Mouse (Mus musculus) frontal cortex, adult 2 months (tissue): ENCODE results near the gene Mcm2. TPM values are rescaled to one million over a fixed set of nuclear protein-coding genes. Genes with fewer than 3 reads are reported as not detected.
A peak's percentile ranks its signal among the peaks of the same experiment; 100 is the strongest.

Experiments used
- DNase-seq, 2 experiments: peaks; one replicate each; pipeline ENCODE4 v3.0.0; 2022; ENCODE audit warnings: low spot score in 1 of 2; ENCODE audit errors: extremely low spot score in 1 of 2
- polyA plus RNA-seq: library from polyadenylated mRNA; depleted of rRNA; stranded (reverse); fragments of >200 nt; gene quantifications from 2 replicates; pipeline ENCODE4 v1.2.3, GENCODE M21; 2012; rRNA removed

Gene Mcm2
- polyA plus RNA-seq, result 4.2 and 4.4 TPM in 2 replicates

DNA sequence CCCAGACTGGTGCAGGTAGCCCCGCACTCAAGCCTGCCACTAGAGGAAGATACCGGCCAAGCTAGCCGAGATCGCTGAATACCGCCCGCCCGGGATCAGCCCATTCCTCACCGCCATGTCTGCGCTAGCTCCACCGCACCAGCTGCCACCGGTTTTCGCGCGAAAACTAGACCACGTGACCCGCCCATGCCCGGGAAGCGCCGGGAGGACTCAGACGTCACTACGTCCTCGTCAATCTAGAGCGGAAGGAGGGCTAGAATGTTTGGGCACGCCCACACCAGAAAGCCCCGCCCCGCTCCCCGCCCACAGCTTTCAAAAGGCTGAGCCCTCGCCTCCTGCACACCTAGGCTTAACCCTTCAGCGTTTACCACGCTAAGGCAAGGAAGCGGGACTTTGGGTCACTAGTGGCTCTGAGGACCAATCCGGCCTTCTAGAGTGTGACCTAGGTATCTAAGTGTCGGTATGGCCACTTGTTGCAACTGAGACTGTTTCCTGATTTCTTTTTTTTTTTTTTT lies at the start of gene Mcm2:
Gene Mcm2, minus strand, starts transcription at position 247 of the 515 bp plus-strand sequence.
- DNase-seq, result peak; percentile 87 to 93

GRCm38 (mm10) chr6:88947771-88948170 lies 49.2 kb upstream of the Mcm2 start:
- DNase-seq, result no peak

DNA sequence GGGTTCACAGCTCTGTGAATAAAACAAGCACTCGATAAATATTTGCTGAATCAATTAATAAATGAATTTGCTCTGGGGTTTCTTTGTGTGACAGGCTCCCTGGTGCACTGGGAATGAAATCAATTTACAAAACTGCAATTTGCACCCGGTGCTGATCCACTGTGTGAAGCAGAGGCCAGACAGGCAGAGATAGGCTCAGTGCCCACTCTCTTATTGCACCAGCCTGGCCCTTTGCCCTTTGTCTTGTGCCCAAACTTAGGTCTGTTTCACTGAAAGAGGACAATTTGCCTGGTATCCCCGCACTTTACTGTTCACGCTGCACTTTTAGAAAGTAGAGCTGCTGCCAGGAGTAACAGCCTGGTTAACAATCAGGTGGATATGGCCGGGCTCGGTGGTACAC lies 47.9 kb upstream of the Mcm2 start:
- no peak for DNase-seq

DNA sequence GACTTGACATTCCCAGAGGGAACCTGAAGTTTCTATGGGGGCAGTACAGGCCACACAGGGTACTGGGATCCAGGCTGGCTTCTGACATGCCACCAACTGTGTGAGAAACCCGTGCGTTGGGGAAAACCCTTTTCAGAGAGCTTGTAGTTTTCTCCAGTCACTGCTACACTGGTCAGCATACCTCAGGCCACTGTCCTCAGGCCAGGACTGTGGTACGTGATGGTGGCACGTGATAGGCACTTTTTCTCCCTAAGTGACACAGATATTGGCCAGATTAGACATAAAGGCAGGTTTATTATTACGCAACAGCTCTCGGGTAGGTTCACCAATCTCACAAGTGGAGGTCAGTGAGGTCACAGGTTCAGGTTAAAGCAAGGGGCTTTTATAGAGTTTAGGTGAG lies 45.1 kb upstream of the Mcm2 start:
- DNase-seq, result no peak

GRCm38 (mm10) chr6:88942595-88942994 lies 44.0 kb upstream of the Mcm2 start:
- peak in 1 of 2 experiments; percentile 61 for DNase-seq

- DNase-seq, result no peak
Measured at GRCm38 (mm10) chr6:88941628-88942027, 43.0 kb upstream of the Mcm2 start.

DNA sequence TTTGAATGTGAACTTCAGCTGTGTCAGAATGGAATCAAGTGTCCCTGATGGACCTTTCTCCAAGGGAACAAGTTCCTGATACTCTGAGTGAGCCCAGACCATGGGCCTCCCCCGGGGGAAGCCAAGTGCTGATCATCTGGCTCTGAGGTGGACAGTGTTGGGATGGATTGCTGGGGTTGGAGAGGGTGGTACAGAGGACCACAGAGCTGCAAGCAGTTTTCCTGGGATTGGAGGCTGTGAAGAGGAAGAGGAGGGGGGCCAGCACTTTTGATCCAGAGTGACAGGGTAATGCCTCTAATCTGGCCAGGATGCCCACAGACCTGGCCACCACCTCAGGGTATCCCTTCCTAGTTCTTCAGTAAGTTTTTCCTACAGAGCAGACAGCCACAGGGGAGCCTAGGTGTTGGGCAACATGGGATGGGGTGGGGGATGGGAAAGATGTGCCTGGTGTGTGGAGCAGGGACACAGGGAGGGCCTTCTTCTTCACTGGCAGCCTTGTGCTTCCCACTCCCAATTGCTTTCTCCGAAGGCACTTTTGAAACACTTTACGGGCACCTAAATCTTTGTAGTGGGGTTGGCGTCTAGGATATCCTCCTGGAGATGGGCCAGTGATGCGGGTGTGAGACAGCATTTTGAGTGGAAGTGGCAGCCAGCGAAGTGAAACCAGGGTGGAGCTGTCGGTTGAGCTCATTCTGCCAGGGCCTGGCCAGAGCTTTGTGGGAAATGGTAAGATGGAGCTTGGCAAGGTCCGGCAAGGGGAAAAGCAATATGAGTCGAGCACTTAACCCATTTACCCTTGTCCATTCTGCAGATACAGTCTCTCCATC lies 41.7 kb upstream of the Mcm2 start:
- peak in 1 of 2 experiments; percentile 54 for DNase-seq

- DNase-seq, result peak; percentile 59 to 75
Measured at GRCm38 (mm10) chr6:88939281-88940089, 40.9 kb upstream of the Mcm2 start.

DNA sequence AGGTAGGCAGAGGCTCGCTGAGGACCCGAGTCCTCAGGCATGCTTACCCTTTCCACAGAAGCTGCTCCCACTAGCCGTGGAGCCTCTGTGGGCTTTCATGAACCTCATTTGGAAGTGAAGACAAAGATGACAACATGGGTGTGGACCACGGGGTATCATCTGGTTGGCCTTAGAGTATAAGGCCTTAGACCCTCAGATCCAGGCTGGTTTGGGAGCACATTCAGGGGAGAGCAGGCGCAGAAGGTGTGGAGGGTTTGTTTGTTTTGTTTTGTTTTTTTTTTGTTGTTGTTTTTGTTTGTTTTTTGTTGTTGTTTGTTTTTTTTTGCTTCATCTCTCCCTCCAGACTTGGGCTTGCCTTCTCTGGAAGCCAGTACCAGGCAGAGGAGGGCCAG lies 40.1 kb upstream of the Mcm2 start:
- no peak for DNase-seq

DNA sequence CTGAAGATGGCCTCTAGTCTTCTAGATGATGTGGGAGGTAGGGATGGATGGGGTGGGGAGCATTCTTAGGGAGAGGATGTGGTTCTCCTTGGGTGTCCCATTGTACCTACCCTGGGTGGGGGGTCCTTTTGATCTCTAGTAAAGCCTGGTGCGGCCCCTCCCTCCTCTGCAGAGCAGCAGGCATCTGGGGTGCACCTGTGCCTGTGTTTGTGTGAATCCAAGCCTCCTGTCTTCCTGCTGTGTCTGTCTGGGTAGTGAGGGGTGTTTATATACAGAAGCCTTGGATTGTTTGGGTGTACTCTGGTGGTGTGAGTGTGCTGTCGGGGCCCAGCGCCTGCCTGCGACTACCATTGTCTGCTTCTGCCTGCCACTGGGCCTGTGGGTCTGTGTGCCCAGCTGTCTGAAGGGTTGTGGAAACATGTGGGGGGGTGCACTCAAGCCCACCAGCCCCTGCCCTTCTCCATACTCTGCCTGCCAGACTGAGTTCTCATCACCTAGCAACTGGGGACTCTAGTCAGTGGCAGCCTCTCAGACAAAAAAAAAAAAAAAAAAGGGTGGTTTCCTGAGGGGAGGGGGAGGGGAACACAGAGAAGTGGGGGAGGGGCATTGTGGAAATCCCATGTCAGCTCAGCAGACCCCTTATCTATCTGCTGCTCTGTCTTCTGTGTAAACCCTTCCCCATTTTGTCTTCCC lies 39.5 kb upstream of the Mcm2 start:
- DNase-seq, result no peak

- DNase-seq, result no peak
Measured at GRCm38 (mm10) chr6:88937214-88937549, 38.6 kb upstream of the Mcm2 start.

GRCm38 (mm10) chr6:88936342-88937213 lies 38.0 kb upstream of the Mcm2 start:
- no peak for DNase-seq

DNA sequence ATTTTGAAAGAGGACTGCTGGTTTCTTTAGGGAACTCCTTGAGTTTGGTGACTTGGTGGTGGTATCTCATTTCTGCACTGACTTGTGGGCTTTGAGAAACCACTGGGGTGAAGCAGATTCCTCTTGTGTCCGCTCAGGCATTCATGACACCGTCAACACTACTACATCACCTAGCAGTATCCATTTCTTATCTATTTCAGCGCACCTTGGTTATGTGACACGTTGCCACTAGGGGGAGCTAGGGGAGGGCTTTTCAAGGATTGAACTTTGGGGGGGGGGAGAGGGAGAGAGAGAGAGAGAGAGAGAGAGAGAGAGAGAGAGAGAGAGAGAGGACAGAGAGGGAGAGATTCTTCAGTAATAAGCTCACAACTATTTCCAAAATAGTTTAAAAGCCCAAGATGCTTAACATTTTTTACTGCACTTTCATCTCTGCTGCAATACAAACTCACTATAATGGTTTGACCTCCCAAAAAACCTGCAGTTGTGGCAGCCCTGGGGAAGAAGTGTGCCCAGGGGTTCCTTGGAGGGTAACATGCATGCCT lies 37.2 kb upstream of the Mcm2 start:
- peak in 1 of 2 experiments; percentile 86 for DNase-seq

DNA sequence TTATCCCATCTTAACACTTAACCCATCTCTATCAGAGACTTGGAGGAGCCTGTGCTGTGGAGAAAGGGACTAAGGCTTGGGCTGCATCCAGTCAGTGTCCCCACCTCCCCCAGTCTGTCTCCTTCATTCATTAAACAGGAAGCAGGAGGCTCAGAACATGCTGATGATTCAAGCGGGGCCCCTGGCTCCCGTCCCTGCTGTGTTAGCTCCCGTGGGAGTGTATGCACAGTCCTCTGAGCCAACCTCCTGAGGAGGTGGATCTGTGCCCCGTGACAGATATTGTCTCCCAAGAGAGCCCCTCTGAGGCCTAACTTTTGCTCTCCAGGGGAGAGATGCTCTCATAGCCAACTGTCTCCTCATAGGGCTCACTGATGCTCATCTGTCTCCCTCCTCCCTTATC lies 36.2 kb upstream of the Mcm2 start:
- peak in 1 of 2 experiments; percentile 85 for DNase-seq

DNA sequence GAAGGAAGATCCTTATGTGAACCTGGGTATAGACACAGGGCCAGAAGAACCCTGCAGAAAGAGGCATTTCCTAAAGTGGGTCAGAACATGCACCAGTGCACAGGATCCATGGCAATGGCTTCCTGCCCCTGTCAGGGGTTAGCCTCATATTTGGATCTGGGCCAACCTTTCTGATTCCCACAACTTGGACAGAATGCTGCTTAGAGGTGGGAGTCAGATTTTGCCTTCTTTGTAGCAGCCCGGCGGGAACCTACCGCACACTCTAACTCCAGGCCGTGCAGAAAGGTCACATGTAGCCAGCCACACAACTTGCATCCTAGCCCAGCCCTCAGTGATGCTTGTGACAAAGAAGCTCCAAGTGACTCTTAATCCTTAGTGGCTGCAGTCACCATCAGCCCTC lies 35.6 kb upstream of the Mcm2 start:
- DNase-seq, result no peak

DNA sequence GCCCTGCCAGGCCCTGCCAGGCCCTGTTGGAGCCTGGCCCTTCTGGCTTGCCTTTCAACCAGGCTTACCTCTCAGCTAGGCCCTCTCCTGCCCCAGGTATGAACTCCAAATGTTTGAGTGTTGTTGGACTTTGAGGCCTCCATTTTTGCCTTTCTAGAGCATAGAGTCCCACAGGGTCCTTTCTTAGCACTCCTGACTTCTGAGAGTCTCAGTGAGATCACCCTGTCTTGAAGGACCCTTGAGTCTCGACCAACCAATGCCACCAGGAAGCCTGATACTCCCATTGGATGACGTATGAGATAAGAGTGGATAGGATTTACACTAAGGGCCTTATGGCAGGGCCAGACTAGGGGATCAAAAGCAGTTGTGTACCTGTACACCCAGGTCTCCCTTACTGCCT lies 32.9 kb upstream of the Mcm2 start:
- DNase-seq, result no peak

DNA sequence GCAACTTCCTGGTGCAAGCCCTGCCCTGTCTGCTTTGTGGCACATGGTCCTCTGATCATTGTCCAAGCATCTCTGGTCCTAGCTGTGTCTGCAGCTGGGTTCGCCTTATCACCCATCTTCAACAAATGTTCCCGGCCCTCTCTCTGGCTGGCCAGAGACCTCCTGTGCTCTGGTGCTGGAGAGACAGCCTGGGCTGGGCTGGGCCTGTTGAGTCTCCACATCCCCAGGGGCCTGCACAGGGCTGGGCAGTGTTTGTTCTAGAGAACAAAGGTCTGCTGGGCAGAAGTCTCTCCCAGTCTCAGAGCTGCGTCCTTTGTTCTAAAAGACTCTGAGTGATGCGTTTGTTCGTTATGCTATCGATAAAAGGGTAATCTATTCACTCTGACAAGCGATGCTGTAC lies 31.5 kb upstream of the Mcm2 start:
- DNase-seq, result no peak

DNA sequence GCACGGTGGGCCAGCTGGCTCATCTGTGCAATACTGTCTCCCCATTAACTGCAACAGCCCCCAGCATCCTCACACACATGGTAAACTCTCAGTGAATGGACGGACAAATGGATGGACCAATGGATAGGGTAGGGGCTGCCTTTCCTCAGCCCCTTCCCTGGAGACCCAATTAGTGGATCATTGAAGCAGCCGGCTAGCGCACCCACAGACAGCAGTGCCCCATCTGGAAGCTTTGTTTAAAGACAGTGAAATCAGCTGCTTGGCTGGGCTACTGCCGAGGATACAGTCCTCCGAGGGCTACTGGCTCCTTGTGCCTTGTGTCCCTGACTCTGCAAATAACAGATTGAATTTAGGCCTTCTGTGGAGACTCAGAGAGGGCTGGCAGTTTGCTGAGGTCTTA lies 30.9 kb upstream of the Mcm2 start:
- DNase-seq, result no peak

GRCm38 (mm10) chr6:88928576-88928975 lies 30.0 kb upstream of the Mcm2 start:
- DNase-seq, result no peak

- no peak for DNase-seq
Measured at GRCm38 (mm10) chr6:88928026-88928425, 29.4 kb upstream of the Mcm2 start.
